Mouse (Mus musculus) thymus, postnatal 4 days (tissue): ENCODE results near the gene Pou3f4.
"Not testable (repeated sequence)": the region's sequence is repeated elsewhere in the genome, so short reads cannot be mapped to it uniquely, and the experiment has no call there.

Experiments used
- DNase-seq: peaks from one replicate; pipeline ENCODE4 v3.0.0; 2021

Pou3f4 gene

DNA sequence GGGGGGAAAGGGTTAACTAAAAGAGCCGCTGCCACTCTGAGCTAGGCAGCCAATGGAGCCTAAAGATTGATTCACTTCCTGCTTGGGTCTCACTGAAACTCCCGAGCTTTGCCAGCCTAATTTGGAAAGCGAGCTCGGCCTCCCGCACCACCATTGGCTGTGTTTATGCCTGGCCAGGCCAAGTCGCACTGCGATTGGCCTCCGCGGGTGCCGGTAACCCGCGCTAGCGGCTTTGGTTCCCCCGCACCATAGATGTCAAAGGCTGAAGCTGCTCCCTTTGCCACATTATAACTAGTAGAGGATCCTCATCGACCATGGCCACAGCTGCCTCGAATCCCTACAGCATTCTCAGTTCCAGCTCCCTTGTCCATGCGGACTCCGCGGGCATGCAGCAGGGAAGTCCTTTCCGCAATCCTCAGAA, at the start of gene Pou3f4:
Pou3f4 (plus strand) TSS at position 130 of the 421 bp plus-strand sequence.
- DNase-seq, result no peak

DNA sequence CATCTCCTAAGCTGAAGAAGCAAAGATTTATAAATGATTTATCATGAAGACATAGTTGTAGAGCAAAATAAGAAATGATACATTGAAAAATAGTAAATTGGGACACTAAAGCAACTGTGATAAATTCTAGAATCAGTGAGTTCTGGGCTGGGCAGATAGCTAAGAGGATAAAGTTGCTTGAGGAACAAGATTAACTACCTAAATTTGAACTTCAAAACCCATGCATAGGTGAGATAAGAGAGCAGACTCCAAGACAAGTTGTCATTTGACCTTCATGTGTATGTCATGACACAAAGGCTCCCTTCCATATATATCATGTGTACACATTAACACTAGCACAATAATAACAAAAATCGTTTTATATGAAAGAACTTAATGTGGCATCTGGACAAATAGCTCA, 48.1 kb upstream of the Pou3f4 start:
- no peak for DNase-seq

DNA sequence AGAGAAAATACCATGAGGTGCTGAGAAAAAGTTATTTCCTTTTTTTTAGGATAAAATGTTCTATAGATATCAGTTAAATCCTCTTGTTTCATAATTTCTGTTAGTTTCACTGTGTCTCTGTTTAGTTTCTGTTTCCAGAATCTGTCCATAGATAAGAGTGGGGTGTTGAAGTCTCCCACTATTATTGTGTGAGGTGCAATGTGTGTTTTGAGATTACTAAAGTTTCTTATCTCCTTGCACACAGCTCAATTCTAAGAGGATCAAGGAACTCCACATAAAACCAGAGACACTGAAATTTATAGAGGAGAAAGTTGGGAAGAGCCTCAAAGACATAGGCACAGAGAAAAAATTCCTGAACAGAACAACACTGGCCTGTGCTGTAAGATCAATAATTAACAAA, 39.3 kb upstream of the Pou3f4 start:
- DNase-seq, result not testable (repeated sequence)

DNA sequence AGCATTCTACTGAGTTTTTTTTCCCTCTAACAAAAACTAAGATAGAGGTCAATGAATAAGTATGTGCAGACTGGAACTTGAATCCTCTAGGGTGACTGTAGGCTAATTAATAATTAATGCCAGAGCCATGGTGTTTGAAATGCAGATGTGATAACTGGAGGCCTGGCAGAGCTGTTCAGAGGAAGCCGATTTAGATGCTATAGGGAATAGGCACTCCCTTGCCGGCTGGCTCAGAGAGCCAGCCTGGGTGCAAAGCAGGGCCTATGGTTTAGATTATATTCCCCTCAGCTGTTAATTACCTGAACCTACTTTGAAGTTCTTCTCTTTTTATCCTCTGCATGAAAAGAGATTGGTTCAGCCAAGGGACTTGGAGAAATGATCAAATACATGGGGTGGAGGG, 11.6 kb upstream of the Pou3f4 start:
- DNase-seq, result no peak

DNA sequence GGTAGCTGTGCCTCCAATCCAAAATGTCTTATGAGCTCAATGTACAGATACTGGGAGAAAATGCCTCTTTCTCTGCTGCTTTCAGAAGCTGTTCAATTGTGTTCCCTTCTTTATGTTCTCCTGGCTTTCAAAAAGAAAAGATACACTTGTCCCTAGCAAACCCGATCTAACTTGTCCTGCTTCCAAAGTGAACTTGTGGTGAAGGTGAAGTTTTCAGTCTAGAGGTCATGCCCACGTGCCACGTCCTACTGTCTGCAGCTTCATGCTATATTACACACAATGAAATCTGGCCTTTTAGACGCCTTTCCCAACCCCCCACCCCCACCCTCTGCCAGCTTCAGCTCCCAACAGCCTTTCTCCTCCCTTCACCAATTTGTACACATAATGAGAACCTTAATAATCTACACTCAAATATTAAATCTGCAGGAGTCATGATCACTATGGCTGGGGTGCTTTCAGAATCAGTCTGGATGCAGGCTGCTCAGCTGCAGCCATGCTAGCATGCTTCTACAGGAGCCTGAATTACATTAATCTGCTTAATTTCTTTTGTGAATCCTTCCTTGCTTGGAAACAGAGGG, 4.0 kb upstream of the Pou3f4 start:
- no peak for DNase-seq

DNA sequence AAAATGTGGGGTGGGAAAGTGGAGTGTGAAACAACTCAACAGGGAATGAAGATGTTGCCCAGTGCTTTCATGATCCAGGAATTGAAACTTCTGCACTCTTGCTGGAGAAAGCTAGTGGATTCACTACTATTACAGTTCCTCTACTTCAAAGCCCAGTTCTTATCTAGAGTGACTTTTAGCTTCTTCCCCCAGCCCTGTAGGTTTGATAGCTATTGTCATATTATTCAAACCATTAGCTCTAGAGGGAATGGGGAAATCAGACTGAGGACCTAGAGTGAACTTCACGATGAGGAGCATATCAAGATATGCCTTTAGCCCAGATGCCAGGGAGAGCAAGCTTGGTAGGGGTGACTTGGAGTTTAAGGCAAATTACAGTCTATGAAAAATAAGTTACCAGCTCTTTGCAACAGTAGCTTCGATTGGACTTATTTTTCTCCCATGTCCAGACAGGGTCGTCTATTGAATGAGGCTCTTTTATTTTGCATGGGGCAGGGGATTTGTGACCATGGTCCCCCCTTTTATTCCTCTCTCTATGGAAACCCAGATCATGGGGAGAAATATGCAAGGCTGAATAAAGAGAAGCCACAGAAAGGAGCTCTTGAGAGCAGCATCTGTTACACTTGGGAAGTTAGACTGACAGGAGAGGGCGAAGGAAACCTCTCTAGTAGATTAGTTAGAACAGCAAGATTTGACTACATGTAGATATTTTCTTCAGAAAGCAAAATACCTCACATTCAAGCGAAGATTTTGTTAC, 3.1 kb upstream of the Pou3f4 start:
- DNase-seq, result no peak

DNA sequence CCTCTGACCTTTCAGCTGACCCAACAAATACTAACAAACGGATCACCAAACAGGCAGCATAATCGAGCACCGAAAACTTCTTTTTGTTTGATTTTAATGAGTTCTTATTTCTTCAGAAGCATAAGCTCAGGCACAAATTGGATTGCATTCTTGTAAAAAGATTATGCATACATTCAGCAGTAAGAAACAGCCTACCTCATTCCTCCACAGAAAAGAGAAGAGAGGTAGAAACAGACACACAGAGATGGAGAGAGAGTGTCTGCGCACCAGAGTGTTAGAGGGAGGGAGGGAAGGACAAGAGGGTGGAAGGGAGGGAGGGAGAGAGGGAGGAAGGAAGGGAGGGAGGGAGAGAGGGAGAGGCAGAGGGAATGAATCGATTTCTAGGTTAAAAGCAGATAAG, 2.0 kb upstream of the Pou3f4 start:
- DNase-seq, result no peak

DNA sequence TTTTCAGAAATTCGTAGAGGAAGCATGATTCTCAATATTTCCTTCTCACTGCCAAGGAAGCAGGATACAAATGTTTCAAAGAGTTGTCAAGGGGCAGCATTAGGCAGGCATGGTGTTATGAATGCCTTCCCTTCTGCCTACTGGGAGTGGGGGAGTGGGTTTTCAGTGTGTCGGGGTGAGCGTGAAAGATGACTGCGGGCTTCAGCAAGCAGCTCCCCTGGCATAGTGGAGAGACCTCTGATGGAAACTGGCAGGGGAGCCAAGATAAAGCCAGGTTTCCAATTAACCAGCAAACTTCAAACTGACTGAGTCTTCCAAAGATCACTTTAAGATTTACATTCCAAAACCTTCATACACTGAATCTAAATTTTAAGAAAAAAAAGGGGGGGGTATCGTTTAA, 679 bp upstream of the Pou3f4 start:
- no peak for DNase-seq

DNA sequence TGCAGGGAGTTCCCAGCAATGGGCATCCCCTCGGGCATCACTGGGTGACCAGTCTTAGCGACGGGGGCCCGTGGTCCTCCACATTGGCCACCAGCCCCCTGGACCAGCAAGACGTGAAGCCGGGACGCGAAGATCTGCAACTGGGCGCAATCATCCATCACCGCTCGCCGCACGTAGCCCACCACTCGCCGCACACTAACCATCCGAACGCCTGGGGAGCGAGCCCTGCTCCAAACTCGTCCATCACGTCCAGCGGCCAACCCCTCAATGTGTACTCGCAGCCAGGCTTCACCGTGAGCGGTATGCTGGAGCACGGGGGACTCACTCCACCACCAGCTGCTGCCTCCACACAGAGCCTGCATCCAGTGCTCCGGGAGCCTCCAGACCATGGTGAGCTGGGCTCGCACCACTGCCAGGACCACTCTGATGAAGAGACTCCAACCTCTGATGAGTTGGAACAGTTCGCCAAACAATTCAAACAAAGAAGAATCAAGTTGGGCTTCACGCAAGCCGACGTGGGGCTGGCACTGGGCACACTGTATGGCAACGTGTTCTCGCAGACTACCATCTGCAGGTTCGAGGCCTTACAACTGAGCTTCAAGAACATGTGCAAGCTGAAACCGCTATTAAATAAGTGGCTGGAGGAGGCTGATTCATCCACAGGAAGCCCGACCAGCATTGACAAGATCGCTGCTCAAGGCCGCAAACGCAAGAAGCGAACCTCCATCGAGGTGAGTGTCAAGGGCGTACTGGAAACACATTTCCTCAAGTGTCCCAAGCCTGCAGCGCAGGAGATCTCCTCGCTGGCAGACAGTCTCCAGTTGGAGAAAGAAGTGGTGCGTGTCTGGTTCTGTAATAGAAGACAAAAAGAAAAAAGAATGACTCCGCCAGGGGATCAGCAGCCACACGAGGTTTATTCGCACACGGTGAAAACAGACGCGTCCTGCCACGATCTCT, 790 bp downstream of the Pou3f4 start:
- DNase-seq, result no peak

DNA sequence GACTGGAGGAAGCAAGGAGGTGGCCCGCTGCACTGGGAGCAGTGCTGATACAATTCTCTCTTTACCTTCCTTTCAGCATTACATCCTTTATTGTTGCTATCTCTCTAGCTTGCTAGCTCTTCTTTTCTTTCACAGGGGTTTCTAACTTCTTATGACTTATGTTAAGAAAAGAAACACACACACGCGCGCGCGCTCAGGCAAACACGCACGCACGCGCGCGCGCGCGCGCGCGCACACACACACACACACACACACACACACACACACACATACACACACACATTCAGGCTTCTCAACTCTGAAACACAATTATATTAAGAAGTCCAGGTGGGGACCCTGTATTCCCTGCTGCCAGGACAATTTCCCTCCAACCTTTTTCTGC, 1.5 kb downstream of the Pou3f4 start:
- no peak for DNase-seq

DNA sequence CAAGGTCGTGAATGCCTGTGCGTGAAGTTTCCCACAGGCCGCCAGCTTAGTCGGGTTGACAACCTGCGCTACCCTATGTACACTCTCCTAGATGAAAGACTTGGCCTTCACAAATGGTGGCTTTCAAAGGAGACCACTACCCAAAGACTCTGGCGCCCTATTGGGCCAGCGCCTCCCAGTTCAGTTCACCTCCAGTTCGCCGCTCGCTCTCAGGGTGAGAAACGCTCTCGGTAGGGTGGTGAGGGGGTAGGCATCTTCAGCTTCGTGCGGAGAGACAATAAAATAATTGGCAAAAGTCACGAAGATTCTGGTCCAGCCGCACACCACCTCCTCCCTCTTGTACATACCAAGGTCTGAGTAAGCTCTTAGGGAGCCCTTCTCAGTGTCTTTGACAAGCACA, 2.5 kb downstream of the Pou3f4 start:
- DNase-seq, result no peak

DNA sequence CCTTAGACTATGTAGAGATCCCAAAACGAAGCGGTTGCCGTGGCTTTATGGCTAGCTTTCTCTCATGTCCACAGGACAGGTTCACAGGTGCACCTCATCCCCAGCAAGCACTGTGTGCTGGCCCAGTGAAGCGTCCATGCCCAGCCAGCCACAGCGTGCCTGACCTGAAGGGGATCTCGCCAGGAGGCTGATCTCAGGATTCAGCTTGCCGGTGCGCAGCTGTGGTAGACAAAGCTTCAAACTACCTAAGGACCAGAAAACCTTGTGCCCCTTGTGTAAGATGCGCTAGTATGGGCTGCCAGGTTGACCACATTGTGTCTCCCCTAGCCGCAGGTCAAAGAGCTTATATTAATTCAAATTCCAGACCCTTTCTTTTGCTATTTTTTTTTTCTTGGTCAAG, 3.1 kb downstream of the Pou3f4 start:
- DNase-seq, result no peak

DNA sequence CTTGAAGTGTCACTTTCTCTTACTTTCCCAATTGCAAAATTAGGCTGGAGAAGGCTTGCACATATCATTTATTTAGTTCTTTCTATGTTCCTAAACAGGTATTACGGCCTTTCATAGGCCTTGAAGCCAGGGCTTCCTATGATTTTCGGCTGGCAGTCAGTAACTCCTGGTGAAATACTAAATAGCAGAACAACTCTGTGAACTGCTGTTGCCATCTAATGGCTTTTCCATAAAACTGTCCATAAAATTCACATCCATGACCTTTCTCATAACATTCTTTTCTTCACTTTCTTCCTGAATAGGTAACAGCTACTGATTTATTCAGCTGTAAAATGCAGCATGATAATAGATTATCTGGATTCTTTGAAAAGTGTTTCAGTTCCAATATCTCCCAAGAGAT, 23.4 kb downstream of the Pou3f4 start:
- no peak for DNase-seq

DNA sequence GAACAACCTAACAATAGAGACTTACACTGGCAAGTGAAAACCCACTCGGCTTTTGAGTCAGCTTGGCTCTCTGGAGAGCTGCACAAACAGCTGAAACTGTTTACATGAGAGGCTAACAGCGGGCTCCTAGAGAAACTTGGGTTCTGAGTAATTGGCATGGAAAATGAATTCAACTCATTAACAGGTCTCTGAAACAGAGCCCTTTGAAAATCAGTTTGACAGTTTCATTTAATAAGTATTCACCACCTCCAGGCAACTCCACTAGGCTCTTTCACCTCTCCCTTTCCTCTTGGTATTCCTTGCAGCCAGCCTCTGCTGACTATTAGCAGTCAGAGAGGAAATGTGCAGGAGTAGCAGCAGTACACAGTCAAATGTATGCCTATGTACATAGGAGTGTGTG, 37.2 kb downstream of the Pou3f4 start:
- no peak for DNase-seq
